Mouse (Mus musculus) left cerebral cortex, postnatal 36 days (tissue): ENCODE data around the gene Exosc5. TPM values are rescaled to one million over a fixed set of nuclear protein-coding genes. Genes with fewer than 3 reads are reported as not detected.

Source experiments
- DNase-seq, 2 experiments: peaks; one replicate each; pipeline ENCODE4 v3.0.0; 2021 to 2022; ENCODE audit warnings: low spot score in 2 of 2, mixed read lengths in 1 of 2
- intact Hi-C: fragments of 180-260 bp; cut with DNase I; formaldehyde crosslinking; loops from one replicate; pipeline ENCODE4 v1.15.1; 2025
- total RNA-seq, 2 experiments: library from RNA; stranded (reverse); gene quantifications; 2 replicates each; pipeline ENCODE4 v1.2.3; 2021

The Exosc5 gene
- total RNA-seq, 2 experiments from 2014 or later = 24.0 to 26.4 TPM

DNA sequence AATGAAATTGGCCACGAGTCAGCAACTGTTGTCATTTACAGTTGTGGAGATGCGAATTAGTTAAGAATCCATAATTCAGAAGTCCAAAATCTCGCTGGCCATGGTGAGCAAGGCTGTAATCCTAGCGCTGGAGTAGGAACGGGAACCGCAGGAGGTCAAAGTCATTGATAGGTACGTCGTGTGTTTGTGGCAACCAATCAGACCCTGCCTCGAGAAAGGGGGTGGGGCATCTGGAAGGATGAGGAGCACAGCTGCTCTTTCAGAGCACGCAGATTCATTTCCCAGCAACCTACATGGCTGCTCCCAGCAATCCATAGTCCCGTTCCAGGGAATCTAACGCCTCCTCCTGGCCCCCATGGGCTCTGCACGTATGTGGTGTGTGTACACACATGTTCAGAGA, 40.9 kb downstream of the Exosc5 start:
- no peak for DNase-seq
- intact Hi-C loops = no loop called here

GRCm38 (mm10) chr7:25700732-25701131, 41.8 kb downstream of the Exosc5 start:
- DNase-seq = no peak
- intact Hi-C loops = no loop called here

DNA sequence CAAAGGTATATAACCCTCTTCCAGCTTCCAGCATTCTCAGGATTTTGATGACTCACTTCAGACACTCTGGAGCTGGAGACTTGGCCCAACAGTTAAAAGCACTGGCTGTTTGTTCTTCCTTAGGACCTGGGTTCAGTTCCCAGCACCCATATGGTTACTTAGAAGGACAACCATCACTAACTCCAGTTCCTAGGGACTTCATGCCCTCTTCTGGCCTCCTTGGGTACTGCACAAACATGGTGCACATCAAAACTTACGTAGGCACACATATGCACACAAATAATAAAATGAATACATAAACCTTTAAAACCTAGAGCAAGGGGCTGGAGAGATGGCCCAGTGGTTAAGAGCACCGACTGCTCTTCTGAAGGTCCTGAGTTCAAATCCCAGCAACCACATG, 43.4 kb downstream of the Exosc5 start:
- intact Hi-C loops = no loop called here
- no peak for DNase-seq

DNA sequence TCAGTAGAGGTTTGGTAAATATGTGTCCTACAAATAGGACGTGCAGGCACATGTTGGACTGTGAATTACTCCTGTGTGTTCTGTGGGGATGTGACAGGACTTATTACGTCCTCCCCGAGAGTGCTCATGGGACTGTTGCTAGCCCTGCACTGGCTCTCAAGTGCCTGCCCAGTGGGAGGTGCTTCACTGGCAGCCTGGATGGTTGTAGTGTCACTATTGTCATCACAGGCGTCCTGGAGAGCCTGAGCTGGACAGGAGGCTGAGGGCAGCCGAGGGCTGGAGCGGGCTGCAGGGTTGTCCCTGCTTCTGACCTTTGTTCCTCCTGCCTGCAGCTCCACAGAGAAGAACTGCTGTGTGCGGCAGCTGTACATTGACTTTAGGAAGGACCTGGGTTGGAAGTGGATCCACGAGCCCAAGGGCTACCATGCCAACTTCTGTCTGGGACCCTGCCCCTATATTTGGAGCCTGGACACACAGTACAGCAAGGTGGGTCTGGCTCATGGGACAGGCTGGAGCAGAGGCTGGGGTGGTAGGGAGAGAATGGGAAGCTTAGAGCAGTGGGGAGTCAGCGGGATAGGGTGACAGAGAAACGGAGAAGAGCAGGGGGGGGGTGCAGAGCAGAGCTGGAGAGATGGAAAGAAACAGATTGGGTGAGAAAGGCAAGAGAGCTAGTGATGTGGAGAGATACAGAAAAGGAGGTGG, 45.0 kb downstream of the Exosc5 start:
- no peak for DNase-seq
- intact Hi-C loops = no loop called here

DNA sequence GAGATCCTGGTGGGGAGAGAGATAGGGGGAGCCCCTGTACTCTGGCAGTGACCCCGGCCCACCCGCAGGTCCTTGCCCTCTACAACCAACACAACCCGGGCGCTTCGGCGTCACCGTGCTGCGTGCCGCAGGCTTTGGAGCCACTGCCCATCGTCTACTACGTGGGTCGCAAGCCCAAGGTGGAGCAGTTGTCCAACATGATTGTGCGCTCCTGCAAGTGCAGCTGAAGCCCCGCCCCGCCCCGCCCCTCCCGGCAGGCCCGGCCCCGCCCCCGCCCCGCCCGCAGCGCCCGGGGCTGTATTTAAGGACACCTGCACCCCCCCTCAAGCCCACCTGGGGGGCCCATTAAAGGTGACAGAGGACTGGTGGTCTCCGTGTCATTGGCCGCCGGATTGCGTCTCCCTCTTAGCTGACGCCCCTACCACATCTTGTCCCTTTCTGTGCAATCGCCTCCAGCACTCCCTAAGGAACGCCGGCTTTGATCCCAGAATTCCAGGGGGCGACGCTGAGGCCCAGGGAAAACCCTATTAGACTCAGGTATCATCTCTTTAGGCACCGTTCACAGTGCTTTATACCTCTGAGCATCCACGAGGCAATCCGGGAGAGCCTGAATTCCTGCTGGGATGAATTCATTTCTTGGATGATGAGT, 45.9 kb downstream of the Exosc5 start:
- intact Hi-C loops = no loop called here

DNA sequence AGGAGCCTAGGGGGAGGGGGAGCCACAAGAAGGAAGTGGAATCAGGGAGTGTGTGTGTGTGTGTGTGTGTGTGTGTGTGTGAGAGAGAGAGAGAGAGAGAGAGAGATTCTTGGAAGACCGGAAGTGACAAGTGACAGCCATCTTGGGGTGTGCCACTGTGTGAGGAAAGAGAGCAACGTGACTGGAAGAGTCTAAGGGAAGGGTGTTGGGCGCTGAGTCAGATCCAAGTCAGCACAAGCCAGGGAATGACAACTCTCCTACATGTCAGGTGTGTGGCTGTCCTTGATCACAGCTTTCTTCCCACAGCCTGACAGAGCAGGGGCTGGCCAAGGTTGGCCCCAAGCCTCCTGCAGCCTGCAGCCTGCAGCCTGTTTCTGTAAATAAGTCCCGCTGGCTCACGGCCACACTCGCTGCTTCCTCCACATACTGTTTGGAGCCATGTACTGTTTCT, 46.9 kb downstream of the Exosc5 start:
- DNase-seq = peak in 1 of 2 experiments; percentile 58
- intact Hi-C loops = no loop called here

More for the DNA sequence above, 45.9 kb downstream of the Exosc5 start:
- no peak for DNase-seq

DNA sequence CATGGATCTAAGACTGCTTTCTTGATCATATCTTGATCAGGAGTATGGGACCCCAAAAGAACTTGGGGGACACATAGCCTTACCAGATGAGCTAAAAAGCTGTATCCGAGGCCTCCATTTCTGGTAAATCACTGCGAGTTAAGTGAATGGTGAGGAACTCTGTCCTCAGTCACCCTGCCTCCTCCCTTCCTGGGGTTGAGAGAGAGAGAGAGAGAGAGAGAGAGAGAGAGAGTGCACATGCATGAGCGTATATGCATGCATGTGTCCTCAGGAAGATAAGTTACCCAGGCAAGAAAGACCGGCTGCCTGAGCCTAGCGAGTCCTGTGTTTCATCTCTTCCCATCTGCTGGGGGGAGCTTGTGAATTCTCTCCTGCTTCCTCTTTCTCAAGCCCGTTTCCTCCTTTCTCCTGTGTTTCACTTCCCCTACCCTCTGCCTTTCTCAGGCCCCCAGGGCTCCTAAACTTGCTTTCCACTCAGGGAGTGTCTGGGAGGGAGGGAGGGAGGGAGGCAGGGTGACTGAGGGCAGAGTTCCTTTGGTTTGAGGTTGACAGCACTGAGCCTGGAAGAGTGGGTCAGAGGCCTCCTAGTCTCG, 47.7 kb downstream of the Exosc5 start:
- no peak for DNase-seq
- intact Hi-C loops = no loop called here

- intact Hi-C loops = no loop called here
- no peak for DNase-seq
These were observed 48.8 kb downstream of the Exosc5 start for GRCm38 (mm10) chr7:25707581-25708292.

DNA sequence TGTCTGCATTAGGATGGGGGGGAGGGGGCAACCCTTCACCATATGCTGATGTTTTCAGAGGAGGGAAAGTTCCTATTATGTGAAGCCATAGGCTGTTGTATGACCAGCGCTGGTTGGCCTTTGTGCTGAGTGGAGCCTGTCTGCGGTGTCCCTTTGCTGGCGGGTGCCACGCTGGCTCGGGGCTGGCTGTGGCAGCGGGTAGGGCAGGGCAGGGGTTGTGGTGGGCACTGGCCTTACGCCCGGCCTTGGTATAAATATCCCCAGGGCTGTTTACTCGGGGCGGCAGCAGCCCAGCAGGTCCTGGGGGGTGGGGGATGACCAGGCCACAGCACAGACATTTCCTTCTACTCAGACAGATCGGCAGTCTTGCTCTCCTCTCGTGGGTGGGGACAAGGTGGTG, 51.0 kb downstream of the Exosc5 start:
- DNase-seq = peak in 1 of 2 experiments; percentile 30
- intact Hi-C loops = no loop called here

DNA sequence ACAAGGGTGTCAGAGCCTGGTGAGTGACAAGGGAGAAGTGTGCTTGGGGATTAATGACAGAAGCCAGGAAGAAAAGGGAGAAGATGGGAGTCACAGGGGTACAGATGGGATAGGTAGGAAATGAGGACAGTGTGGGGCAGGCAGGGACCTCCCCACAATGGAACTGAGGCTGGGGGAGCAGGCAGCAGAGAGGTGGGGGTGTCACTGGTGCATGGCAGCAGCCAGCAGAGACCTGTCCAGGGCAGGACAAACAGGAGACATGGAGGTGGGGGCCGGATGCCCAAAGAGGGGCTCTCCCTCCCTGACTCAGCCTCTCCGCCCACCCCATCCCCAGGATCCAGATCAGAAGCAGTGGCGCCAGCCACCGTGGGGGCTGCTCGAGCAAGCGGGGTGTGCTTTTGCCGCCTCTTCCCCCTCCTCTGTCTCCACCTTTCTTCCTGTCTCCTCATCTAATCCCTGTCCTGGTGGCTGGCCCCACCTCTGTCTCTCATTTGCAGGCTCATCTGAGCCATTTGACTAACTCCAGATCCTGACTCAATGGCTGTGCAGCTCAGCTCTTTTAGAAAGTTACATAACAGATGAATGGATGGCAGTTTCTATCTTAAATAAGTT, 51.7 kb downstream of the Exosc5 start:
- DNase-seq = peak; percentile 58 to 71
- intact Hi-C loops = no loop called here

- peak in 1 of 2 experiments; percentile 27 for DNase-seq
- intact Hi-C loops = no loop called here
These were observed 52.2 kb downstream of the Exosc5 start for GRCm38 (mm10) chr7:25711165-25711564.

GRCm38 (mm10) chr7:25711731-25712197, 52.8 kb downstream of the Exosc5 start:
- peak; percentile 42 to 44 for DNase-seq
- intact Hi-C loops = no loop called here

- no peak for DNase-seq
- intact Hi-C loops = no loop called here
These were observed 53.8 kb downstream of the Exosc5 start for GRCm38 (mm10) chr7:25712801-25713200.

DNA sequence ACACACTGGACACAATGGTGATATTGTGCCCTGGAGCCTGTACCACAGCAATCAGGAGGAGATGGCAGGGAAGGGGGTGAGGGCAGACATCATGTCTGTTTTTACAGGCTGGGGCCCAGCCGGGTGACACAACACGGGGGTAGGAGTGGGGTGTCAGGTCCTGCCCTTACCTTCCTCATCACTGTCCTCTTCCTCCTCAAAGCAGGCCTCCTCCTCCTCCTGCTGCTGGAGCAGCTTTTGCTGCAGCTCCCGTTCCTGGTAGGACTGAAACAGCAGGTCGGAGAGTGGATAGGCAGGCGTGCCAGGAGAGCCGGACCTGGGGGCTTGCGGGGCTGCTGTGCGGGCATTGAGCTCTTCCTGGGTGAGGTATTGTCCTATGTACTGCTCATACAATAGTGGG, 55.6 kb downstream of the Exosc5 start:
- no peak for DNase-seq
- intact Hi-C loops = no loop called here

DNA sequence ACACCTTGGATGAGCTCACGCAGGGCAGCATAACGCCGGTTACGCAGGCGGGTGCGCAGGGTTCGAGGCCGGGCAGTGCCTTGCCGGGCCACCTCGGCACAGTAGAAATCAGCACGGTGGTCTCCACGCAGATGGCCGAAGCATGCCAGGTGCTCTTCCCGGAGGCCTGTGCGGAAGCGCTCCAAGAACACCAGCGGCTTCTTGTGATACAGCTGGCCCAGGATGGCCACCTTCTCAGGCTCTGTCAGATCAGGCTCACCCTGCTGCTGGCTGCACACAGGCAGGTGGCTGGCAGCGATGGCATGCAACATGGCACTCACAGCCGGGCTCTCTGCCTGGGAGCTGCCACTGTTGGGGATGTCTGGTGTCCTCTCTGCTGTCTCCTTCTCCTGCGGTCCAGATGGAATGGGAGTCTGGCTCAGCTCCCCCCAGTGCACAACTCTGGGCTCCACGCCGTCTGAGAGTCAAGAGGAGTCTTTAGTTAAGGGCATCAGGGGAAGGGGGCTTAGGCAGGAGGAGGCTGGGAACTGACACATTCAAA, 56.8 kb downstream of the Exosc5 start:
- intact Hi-C loops = loop anchor here (5.0 kb wide), 1 partner anchor 34 kb away; the partner anchor contains the start of gene B9d2
- no peak for DNase-seq

GRCm38 (mm10) chr7:25717478-25717877, 58.5 kb downstream of the Exosc5 start:
- DNase-seq = no peak
- intact Hi-C loops = loop anchor here (5.0 kb wide), 1 partner anchor 35 kb away; the partner anchor contains the start of gene B9d2

GRCm38 (mm10) chr7:25718788-25719417, 59.9 kb downstream of the Exosc5 start, which contains the start of gene Ccdc97:
Ccdc97 (minus strand) TSS chr7:25719088.
- peak; percentile 93 to 96 for DNase-seq
- intact Hi-C loops = loop anchor here (5.0 kb wide), 1 partner anchor 37 kb away; the partner anchor contains the start of gene B9d2

DNA sequence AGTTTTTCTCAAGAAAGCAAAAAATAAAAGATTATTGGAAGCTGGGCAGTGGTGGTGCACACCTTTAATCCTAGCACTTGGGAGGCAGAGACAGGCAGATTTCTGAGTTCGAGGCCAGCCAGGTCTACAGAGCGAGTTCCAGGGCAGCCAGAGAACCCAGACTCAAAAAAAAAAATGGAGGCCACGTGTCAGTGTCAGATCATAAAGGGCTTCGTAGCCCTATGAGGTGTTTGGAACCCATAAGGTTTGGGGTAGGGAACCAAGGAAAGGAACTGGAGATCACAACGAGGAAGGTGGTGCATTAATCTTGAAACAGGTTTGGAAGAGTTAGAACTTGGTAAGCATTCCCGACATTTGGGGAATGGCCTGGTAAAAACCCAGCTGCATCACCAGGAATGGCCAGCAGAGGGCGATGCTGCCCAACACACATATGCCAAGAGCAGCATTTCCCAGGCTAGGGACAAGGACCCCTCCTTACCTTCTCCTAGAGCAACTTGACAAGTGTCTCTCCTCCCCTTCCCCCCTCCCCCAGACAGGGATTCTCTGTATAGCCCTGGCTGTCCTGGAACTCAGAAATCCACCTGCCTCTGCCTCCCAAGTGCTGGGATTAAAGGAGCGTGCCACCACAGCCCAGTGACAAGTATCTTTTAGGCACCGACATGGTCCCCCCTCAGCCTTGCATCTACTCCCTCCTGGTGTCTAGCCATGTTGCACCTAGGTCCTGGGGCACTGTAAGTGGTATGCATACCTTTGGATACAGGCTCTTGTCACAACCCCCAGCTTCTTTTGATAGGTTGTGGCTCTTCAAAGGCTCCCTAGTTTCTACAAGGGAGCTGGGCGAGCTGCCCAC, 61.0 kb downstream of the Exosc5 start:
- intact Hi-C loops = loop anchor here (5.0 kb wide), 1 partner anchor 38 kb away; the partner anchor contains the start of gene B9d2
- DNase-seq = peak; percentile 69 to 75
